Mouse (Mus musculus) liver, embryonic 15.5 days (tissue): ENCODE measurements at regions not wholly inside any gene's neighbourhood (a gene's known extent, or its start where the extent isn't known, plus 50 kb on each side); places are given as distances from the start of the nearest gene placed in this dataset.

Source experiments
- ATAC-seq: fragments of 200-750 bp; cut with Nextera tagmentation; 2 replicates; pipeline ENCODE4 v1.8.0; 2017; ENCODE audit warnings: moderate number of reproducible peaks, mild to moderate bottlenecking, moderate library complexity; ENCODE audit not compliant: insufficient read depth
- H3K27ac ChIP-seq: fragments of 300-500 bp; sonication (generic); replicated peaks from 2 replicates; pipeline ENCODE4 v1.5.1; 2015; ENCODE audit warnings: mild to moderate bottlenecking, inconsistent platforms
- H3K27me3 ChIP-seq: fragments of 300-500 bp; sonication (generic); 2 replicates; pipeline ENCODE4 v1.6.1; 2015; ENCODE audit warnings: mild to moderate bottlenecking, inconsistent platforms
- H3K36me3 ChIP-seq: fragments of 300-500 bp; sonication (generic); replicated peaks from 2 replicates; pipeline ENCODE4 v1.6.1; 2015; ENCODE audit warnings: moderate library complexity, mild to moderate bottlenecking, inconsistent platforms
- H3K4me1 ChIP-seq: fragments of 300-500 bp; sonication (generic); replicated peaks from 2 replicates; pipeline ENCODE4 v1.6.1; 2015; ENCODE audit warnings: inconsistent platforms
- H3K4me2 ChIP-seq: fragments of 300-500 bp; sonication (generic); 2 replicates; pipeline ENCODE4 v1.6.1; 2015; ENCODE audit warnings: moderate library complexity, mild to moderate bottlenecking, inconsistent platforms
- H3K4me3 ChIP-seq: fragments of 300-500 bp; sonication (generic); replicated peaks from 2 replicates; pipeline ENCODE4 v1.5.1; 2015; ENCODE audit warnings: mild to moderate bottlenecking, inconsistent platforms
- H3K9ac ChIP-seq: fragments of 300-500 bp; sonication (generic); 2 replicates; pipeline ENCODE4 v1.6.1; 2015; ENCODE audit warnings: moderate library complexity, mild to moderate bottlenecking, inconsistent platforms
- H3K9me3 ChIP-seq: fragments of 300-500 bp; sonication (generic); replicated peaks from 2 replicates; pipeline ENCODE4 v1.6.1; 2016; ENCODE audit warnings: inconsistent platforms
- WGBS: fragments of 180-500 bp; shearing (Covaris S2); methylation state at CpG from one replicate; pipeline ENCODE4 v1.1.7; 2015; ENCODE audit warnings: mixed read lengths; ENCODE audit not compliant: insufficient replicate concordance; 5-methylcytosine and 5-hydroxymethylcytosine counted together

GRCm38 (mm10) chr13:97847561-97847960 lies 87.1 kb upstream of the Gm10260 start:
- H3K36me3 ChIP-seq: no peaks in the 10 kb centered on the region
- H3K9ac ChIP-seq: no peak overlapping the region
- no peaks in the 10 kb centered on the region for H3K27me3 ChIP-seq
- H3K9me3 ChIP-seq: no peaks in the 10 kb centered on the region
- 71% methylated on average over 6 of the region's 6 CpGs for WGBS
- H3K4me2 ChIP-seq: no peak overlapping the region
- H3K4me3 ChIP-seq: no peak overlapping the region
- ATAC-seq: no peak
- no peak overlapping the region for H3K27ac ChIP-seq
- no peaks in the 10 kb centered on the region for H3K4me1 ChIP-seq

GRCm38 (mm10) chr13:97845148-97845547 lies 84.7 kb upstream of the Gm10260 start:
- H3K27me3 ChIP-seq: no peaks in the 10 kb centered on the region
- H3K36me3 ChIP-seq: no peaks in the 10 kb centered on the region
- no peak overlapping the region for H3K27ac ChIP-seq
- H3K9ac ChIP-seq: no peak overlapping the region
- H3K9me3 ChIP-seq: no peaks in the 10 kb centered on the region
- ATAC-seq: no peak
- 69% methylated on average over 5 of the region's 5 CpGs for WGBS
- no peak overlapping the region for H3K4me2 ChIP-seq
- H3K4me1 ChIP-seq: no peaks in the 10 kb centered on the region
- H3K4me3 ChIP-seq: no peak overlapping the region

DNA sequence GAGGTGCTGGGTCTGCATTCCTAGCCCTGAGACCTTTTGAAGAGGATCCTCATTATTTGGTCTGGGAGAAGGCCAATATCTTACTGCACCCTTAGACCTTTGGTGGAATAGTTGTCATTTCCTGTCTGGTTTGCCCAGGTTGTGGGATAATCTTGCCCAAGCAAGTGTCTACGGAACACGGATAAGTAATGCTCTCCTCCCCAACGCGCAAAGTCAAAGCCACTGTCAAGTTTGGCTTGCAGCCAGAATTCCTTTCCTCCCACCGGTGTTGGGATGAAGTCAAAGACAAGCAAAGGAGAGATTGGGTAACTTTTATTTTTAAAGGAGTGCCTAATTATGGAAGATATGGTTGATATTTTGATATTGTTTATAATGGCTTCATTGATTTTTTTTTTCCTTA lies 82.4 kb upstream of the Gm10260 start:
- Histone ChIP-seq H3K4me2 (no peak overlapping the region), H3K4me3 (no peak overlapping the region), H3K4me1 (no peaks in the 10 kb centered on the region), H3K27me3 (no peaks in the 10 kb centered on the region), H3K9me3 (no peaks in the 10 kb centered on the region), H3K9ac (no peak overlapping the region), H3K36me3 (no peaks in the 10 kb centered on the region), H3K27ac (no peak overlapping the region)
- 75% methylated on average over 5 of the region's 5 CpGs for WGBS
- no peak for ATAC-seq

- Histone ChIP-seq H3K4me2 (no peak overlapping the region), H3K9me3 (no peaks in the 10 kb centered on the region), H3K4me1 (no peaks in the 10 kb centered on the region), H3K9ac (no peak overlapping the region), H3K4me3 (no peak overlapping the region), H3K27ac (no peak overlapping the region), H3K27me3 (no peaks in the 10 kb centered on the region), H3K36me3 (no peaks in the 10 kb centered on the region)
- ATAC-seq: no peak
- WGBS: 72% methylated on average over 7 of the region's 7 CpGs
Observed at GRCm38 (mm10) chr13:97841503-97841902, 81.1 kb upstream of the Gm10260 start.

- ATAC-seq: no peak
- H3K4me3 ChIP-seq: no peak overlapping the region
- H3K9me3 ChIP-seq: no peaks in the 10 kb centered on the region
- 37% methylated on average over 7 of the region's 7 CpGs for WGBS
- H3K9ac ChIP-seq: no peak overlapping the region
- no peak overlapping the region for H3K27ac ChIP-seq
- H3K4me1 ChIP-seq: no peaks in the 10 kb centered on the region
- H3K36me3 ChIP-seq: no peaks in the 10 kb centered on the region
- no peaks in the 10 kb centered on the region for H3K27me3 ChIP-seq
- H3K4me2 ChIP-seq: no peak overlapping the region
Observed at GRCm38 (mm10) chr13:97839617-97840308, 79.3 kb upstream of the Gm10260 start.

- H3K4me1 ChIP-seq: no peaks in the 10 kb centered on the region
- ATAC-seq: no peak
- H3K36me3 ChIP-seq: no peaks in the 10 kb centered on the region
- H3K27me3 ChIP-seq: no peaks in the 10 kb centered on the region
- H3K9me3 ChIP-seq: no peaks in the 10 kb centered on the region
- H3K9ac ChIP-seq: no peak overlapping the region
- H3K27ac ChIP-seq: no peak overlapping the region
- 68% methylated on average over 7 of the region's 7 CpGs for WGBS
- H3K4me2 ChIP-seq: no peak overlapping the region
- no peak overlapping the region for H3K4me3 ChIP-seq
Observed at GRCm38 (mm10) chr13:97837443-97838000, 77.1 kb upstream of the Gm10260 start.

- Histone ChIP-seq H3K4me2 (no peak overlapping the region), H3K27me3 (no peaks in the 10 kb centered on the region), H3K36me3 (no peaks in the 10 kb centered on the region), H3K4me3 (no peak overlapping the region), H3K9me3 (no peaks in the 10 kb centered on the region), H3K27ac (no peak overlapping the region), H3K4me1 (no peaks in the 10 kb centered on the region), H3K9ac (no peak overlapping the region)
- WGBS: 67% methylated on average over 1 of the region's 1 CpGs
- no peak for ATAC-seq
Observed at GRCm38 (mm10) chr13:97832448-97832847, 72.0 kb upstream of the Gm10260 start.

GRCm38 (mm10) chr13:97831839-97832238 lies 71.4 kb upstream of the Gm10260 start:
- Histone ChIP-seq H3K4me2 (no peak overlapping the region), H3K27ac (no peak overlapping the region), H3K4me1 (no peaks in the 10 kb centered on the region), H3K4me3 (no peak overlapping the region), H3K9ac (no peak overlapping the region), H3K36me3 (no peaks in the 10 kb centered on the region), H3K27me3 (no peaks in the 10 kb centered on the region), H3K9me3 (no peaks in the 10 kb centered on the region)
- no peak for ATAC-seq
- WGBS: 65% methylated on average over 5 of the region's 5 CpGs

DNA sequence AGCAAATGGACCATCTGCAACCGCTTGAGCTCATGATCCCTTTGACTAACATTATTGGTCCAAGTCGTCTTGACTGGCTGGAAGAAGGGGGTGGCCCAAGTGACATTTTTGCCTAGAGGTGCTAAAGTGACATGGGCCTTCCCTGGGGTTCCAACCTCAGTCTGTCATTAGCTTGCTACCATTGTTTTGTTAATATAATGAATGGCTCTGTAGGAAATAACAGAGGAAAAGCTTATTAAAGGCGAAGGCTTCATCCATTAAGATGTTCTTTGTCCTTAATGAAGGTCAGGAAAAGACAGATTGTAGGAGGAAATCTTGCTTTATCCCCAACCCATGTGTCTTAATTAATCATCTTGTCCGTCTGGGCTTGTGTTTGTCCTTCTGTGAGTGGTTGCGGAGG lies 69.1 kb upstream of the Gm10260 start:
- H3K36me3 ChIP-seq: no peaks in the 10 kb centered on the region
- H3K27me3 ChIP-seq: peaks cover 1% of the 10 kb centered on the region; the same call in 1 of the 2 replicates
- no peak overlapping the region for H3K27ac ChIP-seq
- H3K9me3 ChIP-seq: no peaks in the 10 kb centered on the region
- H3K9ac ChIP-seq: no peak overlapping the region
- WGBS: 51% methylated on average over 5 of the region's 5 CpGs
- H3K4me1 ChIP-seq: no peaks in the 10 kb centered on the region
- no peak overlapping the region for H3K4me3 ChIP-seq
- no peak overlapping the region for H3K4me2 ChIP-seq
- ATAC-seq: no peak

DNA sequence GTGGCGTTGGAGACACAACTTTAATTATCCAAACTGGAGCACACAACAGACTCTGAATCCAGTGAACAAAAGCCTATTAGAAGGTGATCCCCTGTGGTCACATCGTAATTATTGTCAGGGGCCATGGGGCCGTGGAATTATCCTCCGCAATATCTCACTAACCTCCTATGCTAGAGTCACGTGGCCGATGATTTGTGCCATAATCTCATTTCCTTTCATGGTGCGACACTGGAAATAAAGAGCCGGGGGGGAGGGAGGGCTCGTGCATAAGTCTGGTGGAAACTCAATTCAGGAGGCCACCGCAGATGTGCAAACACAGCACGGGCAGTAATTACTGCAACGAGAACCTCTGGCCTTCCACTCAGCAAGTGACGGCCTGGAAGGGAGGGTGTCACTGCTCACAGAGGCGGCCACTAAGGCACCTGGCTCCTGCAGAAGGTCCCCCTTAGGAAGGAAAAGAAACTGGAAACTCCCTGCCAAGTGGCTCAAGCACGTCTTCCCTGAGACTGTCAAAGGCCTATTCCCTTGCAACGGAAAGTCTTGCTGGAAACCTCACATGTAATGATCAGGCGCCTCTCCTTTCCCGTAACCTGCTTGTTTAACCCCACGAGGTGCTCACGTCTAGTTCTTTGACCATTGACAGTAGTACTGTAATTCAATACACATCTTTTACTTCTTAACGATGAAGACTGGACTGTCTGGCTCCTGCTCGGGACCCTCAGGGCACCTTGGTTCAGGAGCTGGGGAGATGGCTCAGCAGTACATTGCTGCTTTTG lies 65.6 kb upstream of the Gm10260 start:
- H3K4me1 ChIP-seq: no peaks in the 10 kb centered on the region
- H3K4me2 ChIP-seq: no peak overlapping the region
- no peak overlapping the region for H3K9ac ChIP-seq
- ATAC-seq: no peak
- 60% methylated on average over 22 of the region's 22 CpGs for WGBS
- no peak overlapping the region for H3K27ac ChIP-seq
- H3K36me3 ChIP-seq: no peaks in the 10 kb centered on the region
- H3K4me3 ChIP-seq: no peak overlapping the region
- H3K9me3 ChIP-seq: no peaks in the 10 kb centered on the region
- H3K27me3 ChIP-seq: peaks cover 5% of the 10 kb centered on the region; the same call in 1 of the 2 replicates

DNA sequence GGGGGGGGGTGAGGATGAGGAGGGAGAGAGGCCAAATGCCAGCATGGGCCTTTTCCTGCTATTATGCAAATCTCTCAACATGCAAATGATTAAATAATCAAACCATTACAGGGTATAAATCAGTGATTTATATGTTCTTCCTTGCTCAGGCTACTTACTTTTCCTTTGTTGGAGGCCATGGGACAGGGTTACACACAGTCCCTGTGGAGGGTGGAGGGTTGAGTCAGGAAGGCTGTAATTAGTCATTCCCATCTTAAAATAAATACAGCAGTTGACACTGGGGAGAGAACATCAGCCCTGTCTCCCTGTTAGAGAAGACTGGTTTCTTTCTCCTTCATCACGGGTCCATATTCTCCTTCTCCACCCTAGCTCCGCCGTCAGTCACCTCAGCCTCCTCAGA lies 64.9 kb upstream of the Gm10260 start:
- WGBS: 70% methylated on average over 3 of the region's 3 CpGs
- ATAC-seq: no peak
- Histone ChIP-seq H3K4me1 (no peaks in the 10 kb centered on the region), H3K9ac (no peak overlapping the region), H3K36me3 (no peaks in the 10 kb centered on the region), H3K27me3 (peaks cover 5% of the 10 kb centered on the region; the same call in 1 of the 2 replicates), H3K4me3 (no peak overlapping the region), H3K4me2 (no peak overlapping the region), H3K27ac (no peak overlapping the region), H3K9me3 (no peaks in the 10 kb centered on the region)
